Mouse (Mus musculus): ENCODE measurements around the gene Ttyh1. TPM values are rescaled to one million over a fixed set of nuclear protein-coding genes. Genes with fewer than 3 reads are reported as not detected.

Gene Ttyh1
- total RNA-seq, 1 experiment, result 11.9 TPM

DNA sequence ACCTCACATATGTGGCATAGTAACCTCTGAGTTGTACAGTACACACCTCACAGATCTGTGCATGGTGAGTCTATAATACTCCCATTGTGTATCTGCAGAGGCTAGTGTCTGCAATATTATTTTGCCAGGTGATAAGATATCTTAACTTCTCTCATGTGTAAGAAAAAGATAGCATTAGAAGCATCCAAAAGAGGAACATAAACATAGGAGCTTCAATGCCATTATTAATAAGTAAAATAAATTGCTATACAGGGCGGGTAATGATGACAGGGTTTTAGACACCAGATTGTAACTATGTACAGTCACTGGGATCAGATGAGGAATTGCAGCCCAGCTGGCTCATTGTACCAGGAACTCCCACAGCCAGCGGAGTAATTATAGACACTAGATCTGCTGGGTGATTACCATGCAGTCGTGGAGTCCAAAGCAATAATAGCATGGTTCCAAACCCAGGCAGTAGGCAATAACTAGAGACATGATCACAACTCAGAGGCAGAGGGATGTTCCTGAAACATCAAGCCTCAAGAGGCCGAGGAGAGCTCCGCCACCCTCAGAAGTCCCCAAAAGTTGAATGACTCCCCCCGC lies 31.2 kb upstream of the Ttyh1 start:
- H3K9ac ChIP-seq (ENCODE audit: insufficient read depth, low read depth, low read length, poor library complexity, severe bottlenecking), result no peak overlapping the region
- no peaks in the 10 kb centered on the region for H3K36me3 ChIP-seq (ENCODE audit: control insufficient read depth, insufficient read depth, low read length, poor library complexity, severe bottlenecking)
- no peak for DNase-seq (ENCODE audit: low read depth, low spot score)
- H3K4me3 ChIP-seq (ENCODE audit: insufficient read depth in 1 of 2, low read depth in 1 of 2, low read length in 2 of 2, poor library complexity in 1 of 2, severe bottlenecking in 1 of 2), result no peak overlapping the region
- H3K9me3 ChIP-seq (ENCODE audit: control insufficient read depth, insufficient read depth, low read depth, low read length), result no peaks in the 10 kb centered on the region
- in situ Hi-C loops (cut with MboI; ENCODE audit: low sequenced_read_pairs in 2 of 2, unreplicated experiment in 2 of 2), result no loop called here
- H3K27ac ChIP-seq (ENCODE audit: insufficient read depth, low read depth, low read length, poor library complexity, severe bottlenecking), result no peak overlapping the region
- no peaks in the 10 kb centered on the region for H3K4me1 ChIP-seq (ENCODE audit: control insufficient read depth in 2 of 2, insufficient read depth in 2 of 2, low read length in 2 of 2, poor library complexity in 1 of 2)
- no peak for TF ChIP-seq MAFK (IDR thresholded peaks at IDR 0.05; ENCODE audit: insufficient read depth, low read depth, low read length)
- TF ChIP-seq ZC3H11A (IDR thresholded peaks at IDR 0.05; ENCODE audit: borderline replicate concordance, low read depth, low read length), result no peak
- no peak for TF ChIP-seq HCFC1 (IDR thresholded peaks at IDR 0.05; ENCODE audit: borderline replicate concordance, insufficient read depth, low read length)
- no peak for TF ChIP-seq ZNF384 (IDR thresholded peaks at IDR 0.05; ENCODE audit: low read depth, low read length)
- TF ChIP-seq CHD2 (IDR thresholded peaks at IDR 0.05; ENCODE audit: low read depth, low read length), result no peak

DNA sequence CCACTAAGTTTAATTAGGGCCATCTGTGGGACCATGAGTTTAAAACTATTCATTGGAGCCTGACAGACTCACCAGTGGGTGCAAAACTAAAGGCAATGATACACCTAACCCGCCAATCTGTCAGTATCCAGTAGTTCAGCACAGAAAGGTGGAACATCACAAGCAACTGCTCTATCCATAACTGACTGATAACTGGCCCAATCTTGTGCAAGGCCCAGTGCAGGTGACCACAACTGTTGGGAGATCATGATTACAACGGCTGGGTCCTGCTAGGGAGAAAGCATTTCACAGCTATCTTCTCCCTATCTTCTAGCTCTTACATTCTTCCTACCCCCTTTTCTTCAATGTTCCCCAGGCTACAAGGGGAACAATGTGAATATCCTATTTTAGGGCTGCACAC lies 30.5 kb upstream of the Ttyh1 start:
- H3K36me3 ChIP-seq (ENCODE audit: control insufficient read depth, insufficient read depth, low read length, poor library complexity, severe bottlenecking), result no peaks in the 10 kb centered on the region
- H3K27ac ChIP-seq (ENCODE audit: insufficient read depth, low read depth, low read length, poor library complexity, severe bottlenecking), result no peak overlapping the region
- no peak for TF ChIP-seq MAFK (IDR thresholded peaks at IDR 0.05; ENCODE audit: insufficient read depth, low read depth, low read length)
- TF ChIP-seq ZC3H11A (IDR thresholded peaks at IDR 0.05; ENCODE audit: borderline replicate concordance, low read depth, low read length), result no peak
- TF ChIP-seq CHD2 (IDR thresholded peaks at IDR 0.05; ENCODE audit: low read depth, low read length), result no peak
- TF ChIP-seq HCFC1 (IDR thresholded peaks at IDR 0.05; ENCODE audit: borderline replicate concordance, insufficient read depth, low read length), result no peak
- no peak for TF ChIP-seq ZNF384 (IDR thresholded peaks at IDR 0.05; ENCODE audit: low read depth, low read length)
- in situ Hi-C loops (cut with MboI; ENCODE audit: low sequenced_read_pairs in 2 of 2, unreplicated experiment in 2 of 2), result no loop called here
- H3K9me3 ChIP-seq (ENCODE audit: control insufficient read depth, insufficient read depth, low read depth, low read length), result no peaks in the 10 kb centered on the region
- H3K9ac ChIP-seq (ENCODE audit: insufficient read depth, low read depth, low read length, poor library complexity, severe bottlenecking), result no peak overlapping the region
- no peak for DNase-seq (ENCODE audit: low read depth, low spot score)
- no peak overlapping the region for H3K4me3 ChIP-seq (ENCODE audit: insufficient read depth in 1 of 2, low read depth in 1 of 2, low read length in 2 of 2, poor library complexity in 1 of 2, severe bottlenecking in 1 of 2)
- no peaks in the 10 kb centered on the region for H3K4me1 ChIP-seq (ENCODE audit: control insufficient read depth in 2 of 2, insufficient read depth in 2 of 2, low read length in 2 of 2, poor library complexity in 1 of 2)

DNA sequence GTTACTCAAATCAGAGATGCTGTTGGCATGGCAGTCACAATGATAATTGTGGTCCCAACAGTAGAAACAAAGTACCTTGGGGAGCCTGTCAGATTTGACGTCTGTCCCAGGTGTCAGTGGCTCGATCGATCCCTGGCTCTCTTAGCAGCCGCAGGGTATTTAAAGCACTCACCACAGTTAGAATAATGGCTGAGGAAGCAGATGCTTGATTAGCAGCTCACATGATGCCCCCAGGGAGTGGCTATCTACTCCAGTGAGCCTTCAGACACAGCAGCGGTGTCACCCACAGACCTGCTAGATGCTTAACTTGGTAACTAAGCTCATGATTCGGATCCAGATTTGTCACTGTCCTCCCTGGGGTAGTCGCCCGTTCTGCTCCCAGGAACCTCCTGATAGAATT lies 28.0 kb upstream of the Ttyh1 start:
- Histone ChIP-seq H3K9me3 (ENCODE audit: control insufficient read depth, insufficient read depth, low read depth, low read length) (no peaks in the 10 kb centered on the region), H3K4me1 (ENCODE audit: control insufficient read depth in 2 of 2, insufficient read depth in 2 of 2, low read length in 2 of 2, poor library complexity in 1 of 2) (no peaks in the 10 kb centered on the region), H3K9ac (ENCODE audit: insufficient read depth, low read depth, low read length, poor library complexity, severe bottlenecking) (no peak overlapping the region), H3K27ac (ENCODE audit: insufficient read depth, low read depth, low read length, poor library complexity, severe bottlenecking) (no peak overlapping the region), H3K4me3 (ENCODE audit: insufficient read depth in 1 of 2, low read depth in 1 of 2, low read length in 2 of 2, poor library complexity in 1 of 2, severe bottlenecking in 1 of 2) (no peak overlapping the region), H3K36me3 (ENCODE audit: control insufficient read depth, insufficient read depth, low read length, poor library complexity, severe bottlenecking) (no peaks in the 10 kb centered on the region)
- in situ Hi-C loops (cut with MboI; ENCODE audit: low sequenced_read_pairs in 2 of 2, unreplicated experiment in 2 of 2), result no loop called here
- DNase-seq (ENCODE audit: low read depth, low spot score), result no peak
- TF ChIP-seq ZC3H11A (IDR thresholded peaks at IDR 0.05; ENCODE audit: borderline replicate concordance, low read depth, low read length) (no peak), ZNF384 (IDR thresholded peaks at IDR 0.05; ENCODE audit: low read depth, low read length) (no peak), MAFK (IDR thresholded peaks at IDR 0.05; ENCODE audit: insufficient read depth, low read depth, low read length) (no peak), CHD2 (IDR thresholded peaks at IDR 0.05; ENCODE audit: low read depth, low read length) (no peak), HCFC1 (IDR thresholded peaks at IDR 0.05; ENCODE audit: borderline replicate concordance, insufficient read depth, low read length) (no peak)

DNA sequence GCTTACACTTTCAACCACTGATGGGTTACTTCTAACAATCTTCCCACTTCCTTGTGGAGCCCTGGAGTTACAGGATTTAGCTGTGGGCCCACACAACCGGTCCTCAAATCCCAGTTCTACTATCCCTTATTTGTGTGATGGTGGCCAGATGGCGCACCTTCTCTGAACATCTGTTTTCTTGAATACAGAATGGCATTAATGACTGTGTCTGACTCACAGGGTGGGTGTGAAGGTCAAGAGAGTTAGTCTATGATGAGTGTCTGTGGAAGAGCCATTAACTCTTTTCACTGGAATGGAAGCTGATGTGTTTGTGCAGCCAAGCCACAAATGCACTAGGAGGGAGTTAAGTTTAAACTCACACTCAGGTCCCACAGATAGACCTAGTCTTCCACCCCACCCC lies 20.9 kb upstream of the Ttyh1 start:
- Histone ChIP-seq H3K4me1 (ENCODE audit: control insufficient read depth in 2 of 2, insufficient read depth in 2 of 2, low read length in 2 of 2, poor library complexity in 1 of 2) (no peaks in the 10 kb centered on the region), H3K36me3 (ENCODE audit: control insufficient read depth, insufficient read depth, low read length, poor library complexity, severe bottlenecking) (no peaks in the 10 kb centered on the region), H3K27ac (ENCODE audit: insufficient read depth, low read depth, low read length, poor library complexity, severe bottlenecking) (no peak overlapping the region), H3K4me3 (ENCODE audit: insufficient read depth in 1 of 2, low read depth in 1 of 2, low read length in 2 of 2, poor library complexity in 1 of 2, severe bottlenecking in 1 of 2) (no peak overlapping the region), H3K9ac (ENCODE audit: insufficient read depth, low read depth, low read length, poor library complexity, severe bottlenecking) (no peak overlapping the region), H3K9me3 (ENCODE audit: control insufficient read depth, insufficient read depth, low read depth, low read length) (no peaks in the 10 kb centered on the region)
- TF ChIP-seq ZC3H11A (IDR thresholded peaks at IDR 0.05; ENCODE audit: borderline replicate concordance, low read depth, low read length), result no peak
- no peak for TF ChIP-seq HCFC1 (IDR thresholded peaks at IDR 0.05; ENCODE audit: borderline replicate concordance, insufficient read depth, low read length)
- no peak for TF ChIP-seq CHD2 (IDR thresholded peaks at IDR 0.05; ENCODE audit: low read depth, low read length)
- no peak for TF ChIP-seq ZNF384 (IDR thresholded peaks at IDR 0.05; ENCODE audit: low read depth, low read length)
- in situ Hi-C loops (cut with MboI; ENCODE audit: low sequenced_read_pairs in 2 of 2, unreplicated experiment in 2 of 2), result no loop called here
- no peak for DNase-seq (ENCODE audit: low read depth, low spot score)

DNA sequence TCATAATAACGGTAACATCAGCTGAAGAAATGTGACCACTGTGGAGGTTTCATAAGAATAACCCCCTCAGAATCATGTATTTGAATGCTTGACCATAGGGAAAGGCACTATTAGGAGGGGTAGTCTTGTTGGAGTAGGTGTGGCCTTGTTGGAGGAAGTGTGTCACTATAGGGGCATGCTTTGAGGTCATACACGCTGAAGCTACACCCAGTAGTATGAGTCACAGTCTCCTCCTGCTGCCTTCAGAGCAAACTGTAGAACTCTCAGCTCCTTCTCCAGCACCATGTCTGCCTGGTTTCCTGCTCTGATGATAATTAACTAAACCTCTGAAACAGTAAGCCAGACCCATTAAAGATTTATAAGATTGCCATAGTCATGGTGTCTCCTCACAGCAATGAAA lies 20.4 kb upstream of the Ttyh1 start:
- Histone ChIP-seq H3K4me1 (ENCODE audit: control insufficient read depth in 2 of 2, insufficient read depth in 2 of 2, low read length in 2 of 2, poor library complexity in 1 of 2) (0 out of 4 replicates have a peak, but pooled peaks cover 0 to 2% of the 10 kb centered on the region in 2 experiments), H3K9me3 (ENCODE audit: control insufficient read depth, insufficient read depth, low read depth, low read length) (no peaks in the 10 kb centered on the region), H3K9ac (ENCODE audit: insufficient read depth, low read depth, low read length, poor library complexity, severe bottlenecking) (no peak overlapping the region), H3K27ac (ENCODE audit: insufficient read depth, low read depth, low read length, poor library complexity, severe bottlenecking) (no peak overlapping the region), H3K36me3 (ENCODE audit: control insufficient read depth, insufficient read depth, low read length, poor library complexity, severe bottlenecking) (no peaks in the 10 kb centered on the region), H3K4me3 (ENCODE audit: insufficient read depth in 1 of 2, low read depth in 1 of 2, low read length in 2 of 2, poor library complexity in 1 of 2, severe bottlenecking in 1 of 2) (no peak overlapping the region)
- in situ Hi-C loops (cut with MboI; ENCODE audit: low sequenced_read_pairs in 2 of 2, unreplicated experiment in 2 of 2), result no loop called here
- no peak for DNase-seq (ENCODE audit: low read depth, low spot score)
- no peak for TF ChIP-seq MAFK (IDR thresholded peaks at IDR 0.05; ENCODE audit: insufficient read depth, low read depth, low read length)

Data from ES-E14 (cell line).